Mouse (Mus musculus): ENCODE measurements around the gene Tap1.

Gene Tap1

DNA sequence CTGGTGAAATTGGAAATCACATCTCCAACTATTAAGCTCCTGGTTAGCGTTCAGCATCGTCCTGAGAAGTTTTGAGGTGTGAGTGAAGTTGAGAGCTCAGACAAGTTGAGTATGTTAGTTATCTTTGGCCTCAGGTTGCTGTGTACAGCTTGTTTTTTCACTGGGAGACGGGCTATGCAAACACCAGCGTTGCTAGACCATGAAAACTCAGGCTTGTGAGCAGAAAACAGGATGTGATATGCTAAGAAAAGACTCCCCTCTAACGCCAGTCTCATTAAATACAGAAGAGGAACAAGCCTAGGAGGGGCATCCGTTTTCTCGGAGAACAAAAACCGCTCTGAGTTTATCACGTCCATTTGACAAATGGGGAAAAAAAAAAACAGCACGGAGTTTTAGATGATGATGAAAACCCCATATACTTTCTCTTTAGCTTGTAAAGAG is 52.3 kb downstream of the Tap1 start:
- no peak for TF ChIP-seq GATA4 (IDR thresholded peaks at IDR 0.05; ENCODE audit: insufficient replicate concordance, low read length)

DNA sequence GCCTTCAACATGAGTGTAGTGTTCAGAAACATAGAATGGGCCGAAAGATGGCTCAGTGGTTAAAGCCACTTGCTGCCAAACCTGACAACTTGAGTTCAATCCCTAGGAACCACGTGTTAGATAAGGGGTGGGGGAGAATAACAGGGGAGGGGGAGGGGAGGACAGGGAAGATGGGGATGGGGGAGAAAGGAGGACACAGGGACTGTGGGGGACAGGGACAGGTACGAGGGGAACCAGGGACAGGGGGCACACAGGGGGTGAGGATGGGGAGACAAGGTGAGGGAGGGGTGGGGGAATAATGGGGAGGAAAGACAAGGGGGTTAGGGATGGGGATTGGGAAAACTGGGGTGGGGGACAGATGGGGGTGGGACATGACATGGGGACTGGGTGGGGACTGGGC is 53.0 kb downstream of the Tap1 start:
- no peak for TF ChIP-seq GATA4 (IDR thresholded peaks at IDR 0.05; ENCODE audit: insufficient replicate concordance, low read length)

DNA sequence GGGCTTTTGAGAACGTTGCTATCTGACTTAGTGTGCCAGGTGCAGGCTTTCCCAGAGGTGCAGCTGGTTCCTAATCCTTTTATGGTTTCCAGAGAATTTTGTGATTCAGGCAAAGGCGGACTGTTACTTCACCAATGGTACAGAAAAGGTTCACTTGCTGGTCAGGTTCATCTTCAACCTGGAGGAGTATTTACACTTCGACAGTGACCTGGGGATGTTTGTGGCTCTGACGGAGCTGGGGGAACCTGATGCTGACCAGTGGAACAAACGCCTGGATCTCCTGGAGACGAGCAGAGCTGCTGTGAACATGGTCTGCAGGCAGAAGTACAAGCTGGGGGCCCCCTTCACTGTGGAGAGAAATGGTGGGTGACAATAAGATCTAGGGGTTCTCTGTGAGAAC is 53.6 kb downstream of the Tap1 start:
- TF ChIP-seq GATA4 (IDR thresholded peaks at IDR 0.05; ENCODE audit: insufficient replicate concordance, low read length) = no peak

DNA sequence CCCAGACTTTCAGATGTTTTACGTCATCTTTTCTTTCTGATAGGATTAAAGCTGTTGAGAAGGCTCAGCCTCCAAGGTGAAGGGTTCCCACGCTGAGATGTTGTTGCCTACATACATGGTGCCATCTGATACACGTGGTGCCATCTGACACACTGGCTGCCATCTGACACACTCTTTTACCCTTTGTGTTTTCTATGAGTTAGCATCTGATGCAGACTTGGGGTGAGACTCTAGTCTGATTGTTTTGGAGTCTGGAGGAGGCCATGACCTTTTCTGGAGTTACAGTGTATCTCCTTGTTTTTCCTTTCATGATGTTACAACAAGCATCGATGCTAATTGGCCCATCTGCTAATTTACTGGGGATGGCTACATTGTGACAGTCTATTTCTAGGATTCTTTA is 57.3 kb downstream of the Tap1 start:
- TF ChIP-seq GATA4 (IDR thresholded peaks at IDR 0.05; ENCODE audit: insufficient replicate concordance, low read length) = no peak

All from liver, adult (tissue).